Mouse (Mus musculus) neural tube, embryonic 11.5 days (tissue): ENCODE measurements around the gene Sik2. TPM values are rescaled to one million over a fixed set of nuclear protein-coding genes. Genes with fewer than 3 reads are reported as not detected.

Experiments
- ATAC-seq: fragments of 200-750 bp; cut with Nextera tagmentation; 2 replicates; pipeline ENCODE4 v1.8.0; 2017; ENCODE audit warnings: moderate number of reproducible peaks, mild to moderate bottlenecking, moderate TSS enrichment, moderate library complexity; ENCODE audit not compliant: insufficient read depth, low FRiP score, low TSS enrichment
- DNase-seq: peaks from one replicate; pipeline ENCODE4 v3.0.0-alpha.2; 2015; ENCODE audit warnings: low spot score
- H3K27ac ChIP-seq: fragments of 300-500 bp; sonication (generic); 2 replicates; pipeline ENCODE4 v1.5.1; 2014; ENCODE audit warnings: low read depth, mild to moderate bottlenecking, low read length
- H3K27me3 ChIP-seq: fragments of 300-500 bp; sonication (generic); 2 replicates; pipeline ENCODE4 v1.6.1; 2014; ENCODE audit warnings: mild to moderate bottlenecking, low read length, mixed read lengths; ENCODE audit not compliant: control insufficient read depth, insufficient read depth
- H3K36me3 ChIP-seq: fragments of 300-500 bp; sonication (generic); 2 replicates; pipeline ENCODE4 v1.6.1; 2014; ENCODE audit warnings: mild to moderate bottlenecking, low read length, moderate library complexity, mixed read lengths; ENCODE audit not compliant: control insufficient read depth, insufficient read depth
- H3K4me1 ChIP-seq: fragments of 300-500 bp; sonication (generic); 2 replicates; pipeline ENCODE4 v1.6.1; 2014; ENCODE audit warnings: low read length, mixed read lengths; ENCODE audit not compliant: control insufficient read depth, insufficient read depth
- H3K4me2 ChIP-seq: fragments of 300-500 bp; sonication (generic); 2 replicates; pipeline ENCODE4 v1.6.1; 2014; ENCODE audit warnings: low read depth, mild to moderate bottlenecking, moderate library complexity
- H3K4me3 ChIP-seq: fragments of 300-500 bp; sonication (generic); 2 replicates; pipeline ENCODE4 v1.5.1; 2014; ENCODE audit warnings: low read depth, low read length
- H3K9ac ChIP-seq: fragments of 300-500 bp; sonication (generic); 2 replicates; pipeline ENCODE4 v1.6.1; 2014; ENCODE audit warnings: mild to moderate bottlenecking, low read length
- H3K9me3 ChIP-seq: fragments of 300-500 bp; sonication (generic); 2 replicates; pipeline ENCODE4 v1.6.1; 2016; ENCODE audit warnings: low read length; ENCODE audit not compliant: control insufficient read depth
- WGBS: fragments of 180-500 bp; shearing (Covaris S2); extraction: QIAGEN DNeasy Blood & Tissue Kit; methylation state at CpG from one replicate; pipeline ENCODE4 v1.1.7; 2014; 5-methylcytosine and 5-hydroxymethylcytosine counted together
- polyA plus RNA-seq: library from polyadenylated mRNA; unstranded; fragments of >200 nt; fragmentation: Nextera tagmentation; extraction: Ambion mirVana; gene quantifications from 2 replicates; pipeline ENCODE4 v1.2.1, GENCODE M21; 2014

Sik2 gene
- polyA plus RNA-seq, 1 experiment from 2014 or later, result 12.4 TPM

GRCm38 (mm10) chr9:50911861-50912515 lies 96.9 kb downstream of the Sik2 start:
- no peak overlapping the region for H3K4me2 ChIP-seq
- DNase-seq (no peak), ATAC-seq (no peak)
- no peak overlapping the region for H3K9ac ChIP-seq
- no peak overlapping the region for H3K27ac ChIP-seq
- no peak overlapping the region for H3K4me3 ChIP-seq
- 86% methylated on average over 7 of the region's 7 CpGs for WGBS
- H3K27me3 ChIP-seq, result no peaks in the 10 kb centered on the region
- no peaks in the 10 kb centered on the region for H3K9me3 ChIP-seq
- no peaks in the 10 kb centered on the region for H3K4me1 ChIP-seq
- H3K36me3 ChIP-seq, result peaks cover 3% of the 10 kb centered on the region; the same call in 1 of the 2 replicates

- Histone ChIP-seq H3K27me3 (no peaks in the 10 kb centered on the region), H3K4me2 (no peak overlapping the region), H3K36me3 (no peaks in the 10 kb centered on the region), H3K9me3 (no peaks in the 10 kb centered on the region), H3K4me3 (no peak overlapping the region), H3K4me1 (no peaks in the 10 kb centered on the region), H3K27ac (no peak overlapping the region), H3K9ac (no peak overlapping the region)
- WGBS, result 84% methylated on average over 3 of the region's 3 CpGs
- ATAC-seq, result no peak
- DNase-seq, result no peak
These were observed 103.6 kb downstream of the Sik2 start for GRCm38 (mm10) chr9:50905321-50905720.

DNA sequence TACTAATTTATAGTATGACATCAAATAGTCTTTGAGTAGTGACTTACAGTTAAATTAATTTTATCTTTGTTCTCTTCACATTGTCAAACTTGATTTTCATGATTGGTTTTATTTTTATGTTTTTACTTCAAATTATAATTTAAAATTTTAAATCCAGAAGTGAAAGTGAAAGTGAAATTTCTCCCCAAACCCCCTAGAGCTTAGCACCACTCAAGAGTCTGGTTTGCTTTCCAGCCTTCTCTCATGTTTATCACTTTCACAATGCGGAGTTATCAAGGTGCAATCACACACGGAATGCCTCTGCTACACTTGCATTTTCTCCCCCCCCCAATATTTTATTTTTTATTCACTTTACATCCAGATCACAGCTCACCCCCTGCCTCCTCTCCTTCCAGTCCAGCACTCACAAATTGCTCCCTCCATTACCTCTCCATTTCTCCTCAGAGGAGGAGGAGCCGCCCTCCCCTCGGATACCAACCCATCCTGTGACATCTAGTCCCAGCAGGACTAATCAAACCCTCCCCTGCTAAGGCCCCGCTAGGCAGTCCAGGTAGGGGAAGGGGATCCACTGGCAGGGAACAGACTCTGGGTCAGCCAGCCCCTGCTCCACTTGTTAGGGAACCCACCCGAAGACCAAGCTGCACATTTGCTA lies 104.6 kb downstream of the Sik2 start:
- no peaks in the 10 kb centered on the region for H3K27me3 ChIP-seq

GRCm38 (mm10) chr9:50900026-50900920 lies 108.6 kb downstream of the Sik2 start:
- H3K4me2 ChIP-seq, result no peak overlapping the region
- H3K4me1 ChIP-seq, result no peaks in the 10 kb centered on the region
- no peak overlapping the region for H3K4me3 ChIP-seq
- H3K27me3 ChIP-seq, result no peaks in the 10 kb centered on the region
- no peak for ATAC-seq
- H3K9ac ChIP-seq, result no peak overlapping the region
- no peak for DNase-seq
- no peaks in the 10 kb centered on the region for H3K9me3 ChIP-seq
- 74% methylated on average over 7 of the region's 7 CpGs for WGBS
- H3K36me3 ChIP-seq, result no peaks in the 10 kb centered on the region
- H3K27ac ChIP-seq, result no peak overlapping the region

More for the DNA sequence above, 104.6 kb downstream of the Sik2 start:
- Histone ChIP-seq H3K9ac (no peak overlapping the region), H3K9me3 (no peaks in the 10 kb centered on the region), H3K4me2 (no peak overlapping the region), H3K27ac (no peak overlapping the region), H3K4me1 (no peaks in the 10 kb centered on the region), H3K36me3 (no peaks in the 10 kb centered on the region), H3K4me3 (no peak overlapping the region)
- ATAC-seq, result no peak
- DNase-seq, result no peak
- 67% methylated on average over 6 of the region's 6 CpGs for WGBS

- Histone ChIP-seq H3K36me3 (no peaks in the 10 kb centered on the region), H3K4me2 (no peak overlapping the region), H3K4me3 (no peak overlapping the region), H3K27ac (no peak overlapping the region), H3K4me1 (no peaks in the 10 kb centered on the region), H3K9ac (no peak overlapping the region), H3K9me3 (no peaks in the 10 kb centered on the region), H3K27me3 (no peaks in the 10 kb centered on the region)
- no peak for ATAC-seq
- 91% methylated on average over 4 of the region's 4 CpGs for WGBS
- DNase-seq, result no peak
These were observed 115.2 kb downstream of the Sik2 start for GRCm38 (mm10) chr9:50893665-50894064.

GRCm38 (mm10) chr9:50890494-50891090 lies 118.3 kb downstream of the Sik2 start:
- no peak for DNase-seq
- no peak for ATAC-seq
- Histone ChIP-seq H3K4me2 (no peak overlapping the region), H3K27me3 (no peaks in the 10 kb centered on the region), H3K4me3 (no peak overlapping the region), H3K36me3 (no peaks in the 10 kb centered on the region), H3K27ac (no peak overlapping the region), H3K9ac (no peak overlapping the region), H3K4me1 (no peaks in the 10 kb centered on the region), H3K9me3 (no peaks in the 10 kb centered on the region)
- 89% methylated on average over 3 of the region's 3 CpGs for WGBS

DNA sequence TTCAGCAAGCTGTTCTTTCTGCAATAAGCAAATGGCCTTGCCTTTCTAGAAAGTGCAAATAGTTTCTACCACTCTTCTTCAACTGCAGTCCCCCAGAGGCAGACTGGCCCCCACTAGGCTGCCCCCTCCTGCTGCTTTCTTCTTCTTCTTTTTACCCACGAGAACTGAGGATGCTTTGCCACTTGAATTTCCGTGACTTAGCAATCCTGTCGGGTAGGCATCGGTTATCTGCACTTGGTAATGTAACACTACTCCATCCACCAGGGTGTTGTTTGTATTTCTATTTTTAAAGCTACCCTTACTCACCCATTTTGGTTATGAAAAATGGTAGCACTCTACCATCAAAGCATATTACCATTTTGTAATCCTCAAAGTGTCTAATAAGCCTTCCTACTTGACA lies 118.9 kb downstream of the Sik2 start:
- DNase-seq (no peak), ATAC-seq (no peak)
- Histone ChIP-seq H3K4me1 (no peaks in the 10 kb centered on the region), H3K27ac (no peak overlapping the region), H3K4me2 (no peak overlapping the region), H3K27me3 (no peaks in the 10 kb centered on the region), H3K9ac (no peak overlapping the region), H3K9me3 (no peaks in the 10 kb centered on the region), H3K4me3 (no peak overlapping the region), H3K36me3 (no peaks in the 10 kb centered on the region)
- WGBS, result 82% methylated on average over 4 of the region's 4 CpGs

DNA sequence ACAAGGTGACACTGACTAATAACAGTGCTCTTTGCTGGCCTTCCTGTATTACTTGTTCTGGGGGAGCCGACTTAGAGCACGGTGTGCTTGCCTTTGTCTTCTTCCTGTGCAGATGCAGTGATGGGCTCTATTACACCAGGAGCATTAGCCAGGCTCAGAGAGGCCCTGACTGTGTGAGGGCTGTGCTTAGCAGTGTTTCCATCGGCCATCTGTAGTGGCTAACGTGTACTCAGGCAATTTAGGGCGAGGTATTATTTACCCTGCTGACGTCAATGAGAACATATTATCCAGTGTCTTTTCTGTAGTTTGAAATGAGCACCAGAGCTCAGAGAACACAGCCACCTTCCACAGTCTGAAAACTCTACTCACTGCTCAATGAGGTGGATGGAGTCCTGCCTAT lies 119.7 kb downstream of the Sik2 start:
- no peaks in the 10 kb centered on the region for H3K27me3 ChIP-seq
- H3K4me1 ChIP-seq, result no peaks in the 10 kb centered on the region
- DNase-seq (no peak), ATAC-seq (no peak)
- H3K36me3 ChIP-seq, result no peaks in the 10 kb centered on the region
- WGBS, result 75% methylated on average over 6 of the region's 6 CpGs
- H3K27ac ChIP-seq, result no peak overlapping the region
- no peak overlapping the region for H3K4me3 ChIP-seq
- H3K9ac ChIP-seq, result no peak overlapping the region
- H3K9me3 ChIP-seq, result no peaks in the 10 kb centered on the region
- no peak overlapping the region for H3K4me2 ChIP-seq
